Mouse (Mus musculus): ENCODE results near the gene Trh.

- TF ChIP-seq POLR2A (IDR thresholded peaks at IDR 0.05; ENCODE audit: insufficient read length, low read depth) (no peak), POLR2AphosphoS2 (IDR thresholded peaks at IDR 0.05; ENCODE audit: insufficient read length, low read depth) (no peak), TCF12 (IDR thresholded peaks at IDR 0.05; ENCODE audit: insufficient read depth, poor library complexity, severe bottlenecking) (no peak), USF1 (IDR thresholded peaks at IDR 0.05; ENCODE audit: low read depth) (no peak), E2F4 (IDR thresholded peaks at IDR 0.05; ENCODE audit: insufficient read depth) (no peak), CEBPB (IDR thresholded peaks at IDR 0.05; ENCODE audit: insufficient read depth, poor library complexity, severe bottlenecking) (no peak)
These were observed 14.9 kb downstream of the Trh start for GRCm38 (mm10) chr6:92229586-92229985.

All from myocyte (in vitro differentiated cells).